Mouse (Mus musculus): Measurements from ENCODE around the gene Gm11037.

- TF ChIP-seq POLR2A (IDR thresholded peaks at IDR 0.05; ENCODE audit: extremely low read depth, insufficient read depth, low read length): no peak
- no peak for TF ChIP-seq CTCF (IDR thresholded peaks at IDR 0.05; ENCODE audit: extremely low read depth, insufficient read depth, low read length)
These were observed 46.1 kb downstream of the Gm11037 start for GRCm38 (mm10) chr2:131179246-131179886.
